Mouse (Mus musculus) CH12.LX (cell line): Measurements from ENCODE around the gene En1. TPM values are rescaled to one million over a fixed set of nuclear protein-coding genes. Genes with fewer than 3 reads are reported as not detected.

ENCODE experiments used
- DNase-seq: peaks from one replicate; pipeline ENCODE4 v3.0.0-alpha.2; 2013; ENCODE audit errors: extremely low read depth
- H3K27ac ChIP-seq: 2 replicates; pipeline ENCODE4 v1.5.1; 2012; ENCODE audit warnings: low read depth, mild to moderate bottlenecking, control low read depth, moderate library complexity; ENCODE audit not compliant: insufficient read depth
- H3K27me3 ChIP-seq: replicated peaks from 2 replicates; pipeline ENCODE3; 2012; ENCODE audit warnings: inconsistent platforms
- H3K36me3 ChIP-seq, 2 experiments: replicated peaks in 1 of 2; 2 replicates each; pipeline versions ENCODE3 to v1.6.1; 2012; ENCODE audit warnings: inconsistent platforms in 1 of 2, low read length in 1 of 2, mild to moderate bottlenecking in 1 of 2, mixed read lengths in 1 of 2, moderate library complexity in 1 of 2; ENCODE audit not compliant: control insufficient read depth in 1 of 2, insufficient read depth in 1 of 2
- H3K4me1 ChIP-seq, 2 experiments: 2 replicates each; pipeline ENCODE4 v1.6.1; 2012; ENCODE audit warnings: inconsistent platforms in 1 of 2, moderate library complexity in 1 of 2; ENCODE audit not compliant: insufficient read depth in 2 of 2, control insufficient read depth in 1 of 2
- H3K4me2 ChIP-seq: 2 replicates; pipeline ENCODE4 v1.6.1; 2012; ENCODE audit warnings: low read depth, mild to moderate bottlenecking, control low read depth; ENCODE audit not compliant: poor library complexity, insufficient read depth, severe bottlenecking
- H3K4me3 ChIP-seq, 3 experiments: fragments of 150-350 bp in 1 of 3; sonication (generic) in 1 of 3; replicated peaks in 1 of 3; 2 replicates each; pipeline versions ENCODE3 to v1.5.1; 2011 to 2012; ENCODE audit warnings: low read depth in 2 of 3, low read length in 2 of 3, mild to moderate bottlenecking in 2 of 3, moderate library complexity in 2 of 3, control low read depth in 1 of 3, improper control_type of control experiment in 1 of 3, inconsistent platforms in 1 of 3, mixed read lengths in 1 of 3; ENCODE audit not compliant: poor library complexity in 1 of 3
- H3K79me2 ChIP-seq: replicated peaks from 2 replicates; pipeline ENCODE4 v1.6.1; 2012; ENCODE audit warnings: mild to moderate bottlenecking, moderate library complexity; ENCODE audit not compliant: control insufficient read depth, poor library complexity, insufficient read depth, severe bottlenecking; ENCODE audit errors: extremely low read depth
- H3K9ac ChIP-seq: 2 replicates; pipeline ENCODE4 v1.6.1; 2012; ENCODE audit warnings: low read depth, mild to moderate bottlenecking, control low read depth, moderate library complexity; ENCODE audit not compliant: insufficient read depth
- H3K9me3 ChIP-seq: replicated peaks from 2 replicates; pipeline ENCODE3; 2012; ENCODE audit warnings: low read length, inconsistent platforms, mixed read lengths
- CHD1 ChIP-seq: IDR thresholded peaks from 2 replicates; pipeline ENCODE4 v1.6.1; 2012; ENCODE audit warnings: low read depth, low read length, improper control_type of control experiment, inconsistent platforms
- CHD2 ChIP-seq: IDR thresholded peaks from 2 replicates; pipeline ENCODE4 v1.6.1; 2011; ENCODE audit warnings: low read length, improper control_type of control experiment
- CTCF ChIP-seq, 2 experiments: IDR thresholded peaks in 1 of 2; conservative IDR thresholded peaks in 1 of 2; 2 replicates each; pipeline ENCODE4 v1.5.1; 2011 to 2012; ENCODE audit warnings: low read depth in 2 of 2, low read length in 2 of 2, improper control_type of control experiment in 1 of 2, inconsistent platforms in 1 of 2, mild to moderate bottlenecking in 1 of 2, moderate library complexity in 1 of 2
- ETS1 ChIP-seq: conservative IDR thresholded peaks from 2 replicates; pipeline ENCODE4 v1.6.1; 2012; ENCODE audit warnings: low read depth, mild to moderate bottlenecking, inconsistent platforms, low read length, improper control_type of control experiment, moderate library complexity
- GABPA ChIP-seq: IDR thresholded peaks from 2 replicates; pipeline ENCODE4 v1.6.1; 2012; ENCODE audit warnings: low read depth, low read length, improper control_type of control experiment, inconsistent platforms; ENCODE audit not compliant: insufficient replicate concordance
- HCFC1 ChIP-seq: IDR thresholded peaks from 2 replicates; pipeline ENCODE4 v1.6.1; 2012; ENCODE audit warnings: low read depth, mild to moderate bottlenecking, inconsistent platforms, low read length, improper control_type of control experiment
- IRF4 ChIP-seq: IDR thresholded peaks from 2 replicates; pipeline ENCODE4 v1.6.1; 2014; ENCODE audit warnings: low read depth, mild to moderate bottlenecking, inconsistent platforms, low read length, improper control_type of control experiment
- JUN ChIP-seq: IDR thresholded peaks from 2 replicates; pipeline ENCODE4 v1.6.1; 2011; ENCODE audit warnings: low read depth, mild to moderate bottlenecking, low read length, improper control_type of control experiment, moderate library complexity; ENCODE audit not compliant: insufficient read depth
- MAX ChIP-seq: IDR thresholded peaks from 2 replicates; pipeline ENCODE4 v1.6.1; 2011; ENCODE audit warnings: low read length, improper control_type of control experiment
- MAZ ChIP-seq: IDR thresholded peaks from 2 replicates; pipeline ENCODE4 v1.6.1; 2012; ENCODE audit warnings: low read depth, mild to moderate bottlenecking, inconsistent platforms, low read length, improper control_type of control experiment, moderate library complexity
- MYC ChIP-seq: IDR thresholded peaks from 2 replicates; pipeline ENCODE4 v1.6.1; 2011; ENCODE audit warnings: low read depth, mild to moderate bottlenecking, improper control_type of control experiment, low read length
- NELFE ChIP-seq: IDR thresholded peaks from 2 replicates; pipeline ENCODE4 v1.6.1; 2011; ENCODE audit warnings: low read depth, low read length, improper control_type of control experiment
- PAX5 ChIP-seq: IDR thresholded peaks from 2 replicates; pipeline ENCODE4 v1.6.1; 2012; ENCODE audit warnings: low read length, inconsistent platforms, mixed read lengths
- POLR2A ChIP-seq: IDR thresholded peaks from 2 replicates; pipeline ENCODE4 v1.6.1; 2011; ENCODE audit warnings: low read depth, mild to moderate bottlenecking, improper control_type of control experiment, low read length
- POLR2AphosphoS2 ChIP-seq: IDR thresholded peaks from 2 replicates; pipeline ENCODE4 v1.6.1; 2011; ENCODE audit warnings: low read depth, low read length, improper control_type of control experiment
- RAD21 ChIP-seq: IDR thresholded peaks from 2 replicates; pipeline ENCODE4 v1.6.1; 2011; ENCODE audit warnings: low read depth, mild to moderate bottlenecking, low read length, improper control_type of control experiment, moderate library complexity
- RCOR1 ChIP-seq: conservative IDR thresholded peaks from 2 replicates; pipeline ENCODE4 v1.6.1; 2012; ENCODE audit warnings: low read depth, mild to moderate bottlenecking, inconsistent platforms, low read length, improper control_type of control experiment
- SIN3A ChIP-seq: IDR thresholded peaks from 2 replicates; pipeline ENCODE4 v1.6.1; 2012; ENCODE audit warnings: low read length, improper control_type of control experiment, inconsistent platforms
- SMC3 ChIP-seq: IDR thresholded peaks from 2 replicates; pipeline ENCODE4 v1.6.1; 2011; ENCODE audit warnings: low read depth, low read length, improper control_type of control experiment
- UBTF ChIP-seq: IDR thresholded peaks from 2 replicates; pipeline ENCODE4 v1.6.1; 2012; ENCODE audit warnings: low read depth, mild to moderate bottlenecking, inconsistent platforms, low read length, improper control_type of control experiment, moderate library complexity
- USF1 ChIP-seq: IDR thresholded peaks from 2 replicates; pipeline ENCODE4 v1.6.1; 2014; ENCODE audit warnings: low read depth, mild to moderate bottlenecking, inconsistent platforms, low read length, improper control_type of control experiment
- ZC3H11A ChIP-seq: IDR thresholded peaks from 2 replicates; pipeline ENCODE4 v1.6.1; 2012; ENCODE audit warnings: low read depth, mild to moderate bottlenecking, inconsistent platforms, low read length, improper control_type of control experiment
- ZKSCAN1 ChIP-seq: IDR thresholded peaks from 2 replicates; pipeline ENCODE4 v1.6.1; 2012; ENCODE audit warnings: low read depth, inconsistent platforms, low read length, improper control_type of control experiment, borderline replicate concordance
- dilution Hi-C: fragments of 300-500 bp; cut with MboI; formaldehyde crosslinking; loops from 2 replicates; pipeline ENCODE4 v1.14.3; 2020; ENCODE audit warnings: low sequenced_read_pairs; ENCODE audit not compliant: extremely low pct_unique_long_range_greater_than_20kb, extremely low pct_ligation_motif_present
- in situ Hi-C: fragments of 300-500 bp; cut with MboI; formaldehyde crosslinking; loops from 3 replicates; pipeline ENCODE4 v1.14.3; 2019; ENCODE audit warnings: low sequenced_read_pairs, low pct_ligation_motif_present, low pct_unique_long_range_greater_than_20kb, mixed read lengths
- polyA plus RNA-seq: library from polyadenylated mRNA; unstranded; fragments of >175 nt; gene quantifications from 2 replicates; pipeline ENCODE4 v1.2.1, GENCODE M21; 2012; ENCODE audit warnings: low read depth; ENCODE audit not compliant: insufficient read length
- total RNA-seq, 2 experiments: library from RNA; depleted of rRNA; stranded (reverse); fragments of 300-350 nt in 1 of 2; fragments of >200 nt in 1 of 2; gene quantifications; 2 replicates each; pipeline ENCODE4 v1.2.3; 2012 to 2014

Gene En1
- total and polyA plus RNA-seq, 3 experiments, result not detected

DNA sequence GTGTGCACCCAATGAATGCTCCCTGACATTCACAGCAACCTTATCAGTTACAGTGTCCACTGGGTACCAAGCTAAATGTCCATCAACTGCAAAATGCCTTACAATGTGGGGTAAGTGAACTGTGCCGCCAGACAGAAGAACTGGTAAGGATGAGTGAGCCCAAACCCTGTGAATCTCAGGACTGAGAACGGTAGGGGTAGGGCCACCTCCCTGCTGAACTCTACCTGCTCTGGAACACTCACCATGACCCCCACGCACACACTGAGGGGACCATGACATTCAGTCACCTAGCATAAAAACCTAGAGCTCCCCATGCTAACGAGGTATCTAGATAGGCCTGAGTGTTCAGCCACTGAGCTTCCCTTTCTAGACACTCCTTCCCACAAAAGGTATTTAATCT is 20.9 kb upstream of the En1 start:
- no peaks in the 10 kb centered on the region for H3K9me3 ChIP-seq
- in situ Hi-C loops (loop anchor here (25.0 kb wide), 2 partner anchors 481 to 831 kb away; no protein-coding TSS in a partner anchor), dilution Hi-C loops (no loop called here)
- H3K9ac ChIP-seq, result no peak overlapping the region
- H3K36me3 ChIP-seq, result no peaks in the 10 kb centered on the region
- H3K4me2 ChIP-seq, result no peak overlapping the region
- DNase-seq, result no peak
- H3K4me3 ChIP-seq, result no peak overlapping the region
- no peaks in the 10 kb centered on the region for H3K27me3 ChIP-seq
- H3K4me1 ChIP-seq, result peaks cover 0 to 8% of the 10 kb centered on the region in 2 experiments; a peak in 1 of 4 replicates
- H3K27ac ChIP-seq, result no peak overlapping the region
- TF ChIP-seq CTCF (conservative IDR thresholded peaks at IDR 0.05 in 1 of 2, IDR thresholded peaks at IDR 0.05 in 1 of 2; ENCODE audit: low read depth in 2 of 2, low read length in 2 of 2) (no peak), CHD1 (no peak), MAZ (no peak), RAD21 (no peak), ZKSCAN1 (no peak), HCFC1 (no peak), JUN (no peak), UBTF (no peak), MAX (no peak), IRF4 (no peak), SMC3 (no peak), CHD2 (no peak)
- TF ChIP-seq, all 38 proteins: peak for 0
- no peaks in the 10 kb centered on the region for H3K79me2 ChIP-seq

GRCm38 (mm10) chr1:120585481-120585880 is 16.7 kb upstream of the En1 start:
- no peak overlapping the region for H3K9ac ChIP-seq
- TF ChIP-seq PAX5, result no peak
- TF ChIP-seq ETS1, result no peak
- no peak for TF ChIP-seq NELFE
- no peak for TF ChIP-seq MAX
- TF ChIP-seq RCOR1, result no peak
- no peak for TF ChIP-seq POLR2AphosphoS2
- TF ChIP-seq POLR2A, result no peak
- TF ChIP-seq ZC3H11A, result no peak
- no peak for TF ChIP-seq SIN3A
- no peak for TF ChIP-seq GABPA
- no peak for TF ChIP-seq SMC3
- no peak for TF ChIP-seq CTCF (conservative IDR thresholded peaks at IDR 0.05 in 1 of 2, IDR thresholded peaks at IDR 0.05 in 1 of 2; ENCODE audit: low read depth in 2 of 2, low read length in 2 of 2)
- TF ChIP-seq ZKSCAN1, result no peak
- TF ChIP-seq MYC, result no peak
- TF ChIP-seq USF1, result no peak
- TF ChIP-seq, all 38 proteins: peak for 0
- Histone ChIP-seq H3K4me2 (no peak overlapping the region), H3K27me3 (no peaks in the 10 kb centered on the region), H3K4me3 (no peak overlapping the region), H3K4me1 (peaks cover 18 to 40% of the 10 kb centered on the region in 2 experiments), H3K9me3 (no peaks in the 10 kb centered on the region), H3K27ac (no peak overlapping the region), H3K36me3 (no peaks in the 10 kb centered on the region), H3K79me2 (no peaks in the 10 kb centered on the region)
- dilution Hi-C loops, result no loop called here
- DNase-seq, result no peak
- in situ Hi-C loops, result loop anchor here (25.0 kb wide), 2 partner anchors 477 to 827 kb away; no protein-coding TSS in a partner anchor
